Mouse (Mus musculus): ENCODE results near the gene Avpr1b. TPM values are rescaled to one million over a fixed set of nuclear protein-coding genes. Genes with fewer than 3 reads are reported as not detected.

The Avpr1b gene
- polyA plus RNA-seq, 1 experiment: not detected

DNA sequence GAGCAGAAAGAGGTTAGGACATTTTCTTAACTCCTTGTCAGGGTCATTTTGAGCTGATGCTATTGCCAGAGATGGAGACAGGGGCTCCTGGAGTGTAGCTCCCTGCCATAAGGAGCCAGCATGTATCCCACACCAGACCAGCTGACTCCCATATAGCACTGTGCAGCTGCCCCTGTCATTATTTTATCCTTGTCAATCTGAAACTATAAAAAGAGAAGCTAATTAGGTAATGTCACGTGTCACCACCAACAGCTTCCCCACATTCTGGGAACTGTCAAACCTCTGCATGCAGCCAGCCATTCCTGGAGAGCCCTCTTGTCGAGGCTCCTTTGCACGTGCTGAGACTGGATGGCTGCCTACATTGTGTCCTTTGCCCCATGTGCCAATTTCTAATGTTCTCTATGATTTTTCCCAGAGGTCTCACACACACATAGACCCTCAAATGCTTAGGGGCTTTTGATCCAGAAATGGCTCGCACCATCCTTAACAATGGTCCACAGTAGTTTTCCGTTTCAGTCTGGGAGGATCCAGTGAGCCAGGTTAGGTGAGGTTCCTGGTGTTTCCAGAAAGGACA is 60.6 kb downstream of the Avpr1b start:
- H3K9me3 ChIP-seq (ENCODE audit: control insufficient read depth, low read length): no peaks in the 10 kb centered on the region
- TF ChIP-seq TAL1 (IDR thresholded peaks at IDR 0.05; ENCODE audit: low read length): no peak
- no peak for TF ChIP-seq GATA1 (IDR thresholded peaks at IDR 0.05; ENCODE audit: low read length)
- peaks cover 84% of the 10 kb centered on the region for H3K4me1 ChIP-seq (ENCODE audit: control insufficient read depth)
- H3K4me3 ChIP-seq (replicated peaks): no peak overlapping the region
- no peaks in the 10 kb centered on the region for H3K27me3 ChIP-seq (ENCODE audit: control insufficient read depth)
- peaks cover 95% of the 10 kb centered on the region for H3K36me3 ChIP-seq (ENCODE audit: control insufficient read depth)

DNA sequence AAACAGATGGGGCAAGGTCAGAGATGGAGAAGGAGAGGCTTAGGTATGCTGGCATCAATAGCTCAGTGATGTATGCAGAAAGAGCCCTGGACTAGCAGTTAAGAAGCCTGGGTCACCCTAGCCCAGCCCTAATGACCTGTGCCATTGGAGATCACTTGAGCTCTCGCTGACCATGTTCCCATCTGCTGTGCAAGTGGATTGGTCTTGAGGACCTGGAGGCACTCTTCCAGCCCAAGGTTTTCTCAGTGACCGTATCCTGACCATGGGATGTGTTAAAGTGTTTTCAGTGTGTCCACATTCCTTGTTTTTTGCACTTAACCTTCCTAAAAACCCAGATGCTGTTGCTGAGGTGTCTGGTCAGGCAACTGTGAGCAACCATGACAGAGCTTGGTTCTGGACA is 61.2 kb downstream of the Avpr1b start:
- peaks cover 80% of the 10 kb centered on the region for H3K4me1 ChIP-seq (ENCODE audit: control insufficient read depth)

DNA sequence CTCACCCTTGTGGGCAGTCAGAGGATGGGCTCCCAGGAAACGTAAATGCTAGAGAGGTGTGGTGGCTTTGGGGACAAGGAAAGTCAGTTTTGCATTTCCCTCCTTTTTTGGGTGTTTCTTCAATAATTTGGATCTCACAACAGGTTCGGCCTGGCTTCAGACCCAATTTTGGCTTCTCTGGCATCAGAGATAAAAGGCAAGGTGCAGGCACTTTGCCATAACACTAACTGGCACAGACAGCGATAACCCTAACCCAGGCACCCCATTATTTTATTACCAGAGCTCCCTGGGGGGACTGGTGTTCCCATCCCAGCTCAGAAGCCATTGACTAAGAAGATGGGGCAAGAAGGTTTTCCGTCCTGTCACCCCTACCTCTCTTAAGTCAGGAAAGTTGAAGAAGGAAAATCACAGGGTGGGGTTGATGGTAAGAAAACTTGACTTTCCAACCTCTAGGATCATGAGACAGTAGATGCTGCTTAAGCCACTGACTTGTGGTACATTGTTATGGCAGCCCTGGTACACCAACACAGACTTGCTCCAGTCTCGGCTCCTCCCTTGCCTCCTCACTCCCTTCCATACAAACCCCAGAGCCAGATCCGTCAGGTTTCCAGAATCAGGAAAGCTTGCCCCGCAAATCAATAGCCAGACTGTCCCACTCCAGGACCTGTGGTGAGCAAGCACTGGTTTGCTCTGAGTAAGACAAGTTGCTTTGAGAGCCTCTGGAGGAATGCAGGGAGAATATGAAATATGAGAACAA is 61.9 kb downstream of the Avpr1b start:
- Histone ChIP-seq H3K27me3 (ENCODE audit: control insufficient read depth) (no peaks in the 10 kb centered on the region), H3K9me3 (ENCODE audit: control insufficient read depth, low read length) (no peaks in the 10 kb centered on the region), H3K36me3 (ENCODE audit: control insufficient read depth) (peaks cover 96% of the 10 kb centered on the region), H3K4me1 (ENCODE audit: control insufficient read depth) (peaks cover 75% of the 10 kb centered on the region), H3K4me3 (replicated peaks) (no peak overlapping the region)
- TF ChIP-seq TAL1 (IDR thresholded peaks at IDR 0.05; ENCODE audit: low read length): no peak
- no peak for TF ChIP-seq GATA1 (IDR thresholded peaks at IDR 0.05; ENCODE audit: low read length)

More for the DNA sequence above, 61.2 kb downstream of the Avpr1b start:
- TF ChIP-seq TAL1 (IDR thresholded peaks at IDR 0.05; ENCODE audit: low read length): no peak
- no peak for TF ChIP-seq GATA1 (IDR thresholded peaks at IDR 0.05; ENCODE audit: low read length)
- Histone ChIP-seq H3K27me3 (ENCODE audit: control insufficient read depth) (no peaks in the 10 kb centered on the region), H3K9me3 (ENCODE audit: control insufficient read depth, low read length) (no peaks in the 10 kb centered on the region), H3K4me3 (replicated peaks) (no peak overlapping the region), H3K36me3 (ENCODE audit: control insufficient read depth) (peaks cover 96% of the 10 kb centered on the region)

Other genes with a start within 250 kb of the Avpr1b start
- gene Srgap2, start 71.9 kb upstream of the Avpr1b start, polyA plus RNA-seq (2012): 0.37 and 0.38 TPM in 2 replicates
- 0.11 and 0.15 TPM in 2 replicates for gene Fam72a, start 71.3 kb upstream of the Avpr1b start, polyA plus RNA-seq (2012)
- 13.6 and 33.2 TPM in 2 replicates for gene Ctse, start 39.1 kb downstream of the Avpr1b start, polyA plus RNA-seq (2012)
- not detected in 2 replicates for gene Rab7b, start 89.5 kb downstream of the Avpr1b start, polyA plus RNA-seq (2012)
- gene Slc26a9, start 144.8 kb downstream of the Avpr1b start, polyA plus RNA-seq (2012): not detected in 2 replicates
- not detected in 2 replicates for gene Pm20d1, start 198.1 kb downstream of the Avpr1b start, polyA plus RNA-seq (2012)
- 0.06 and 0.17 TPM in 2 replicates for gene Slc41a1, start 228.3 kb downstream of the Avpr1b start, polyA plus RNA-seq (2012)